Mouse (Mus musculus): ENCODE data around the gene Unc13d. TPM values are rescaled to one million over a fixed set of nuclear protein-coding genes. Genes with fewer than 3 reads are reported as not detected.
"Not testable (repeated sequence)": the region's sequence is repeated elsewhere in the genome, so short reads cannot be mapped to it uniquely, and the experiment has no call there.

The Unc13d gene
- polyA plus RNA-seq, 1 experiment from 2014 or later: 0.92 TPM

DNA sequence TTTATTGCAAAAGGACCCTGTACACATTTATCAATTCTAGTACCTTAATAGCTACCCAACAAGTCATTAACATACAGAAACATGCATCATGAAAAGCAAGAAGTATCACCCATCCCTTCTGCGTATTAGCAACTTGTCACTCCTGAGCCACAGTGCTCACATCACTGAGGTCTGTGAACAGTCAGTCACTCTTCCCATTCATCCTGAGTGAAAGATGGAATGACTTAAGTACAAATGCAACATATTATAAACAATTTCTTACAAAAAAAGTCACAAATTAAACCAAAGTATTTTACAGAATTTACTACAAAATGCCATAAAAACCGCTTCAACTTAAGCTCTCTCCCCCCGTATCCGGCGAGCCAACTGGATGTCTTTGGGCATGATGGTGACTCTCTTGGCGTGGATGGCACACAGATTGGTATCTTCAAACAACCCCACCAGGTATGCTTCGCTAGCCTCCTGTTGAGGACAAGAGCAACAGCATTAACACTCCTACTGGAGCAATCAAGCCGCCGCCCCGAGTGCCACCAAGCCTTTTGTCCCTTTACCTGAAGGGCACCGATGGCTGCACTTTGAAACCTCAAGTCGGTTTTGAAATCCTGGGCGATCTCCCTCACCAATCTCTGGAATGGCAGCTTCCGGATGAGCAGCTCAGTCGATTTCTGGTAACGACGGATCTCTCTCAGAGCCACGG, 54.5 kb downstream of the Unc13d start:
- not testable (repeated sequence) for H3K9me3 ChIP-seq; ATAC-seq (ENCODE audit: low FRiP score, low read depth); H3K27me3 ChIP-seq
- Histone ChIP-seq H3K9ac (replicated peaks) (peak overlapping the region; percentile 100), H3K36me3 (0 out of 2 replicates have a peak, but pooled peaks cover 10% of the 10 kb centered on the region), H3K4me3 (peak overlapping the region; percentile 83), H3K27ac (replicated peaks) (peak overlapping the region; percentile 99), H3K4me1 (peaks cover 12% of the 10 kb centered on the region), H3K4me2 (replicated peaks) (peak overlapping the region; percentile 59)
- WGBS: 7% methylated on average over 18 of the region's 18 CpGs

DNA sequence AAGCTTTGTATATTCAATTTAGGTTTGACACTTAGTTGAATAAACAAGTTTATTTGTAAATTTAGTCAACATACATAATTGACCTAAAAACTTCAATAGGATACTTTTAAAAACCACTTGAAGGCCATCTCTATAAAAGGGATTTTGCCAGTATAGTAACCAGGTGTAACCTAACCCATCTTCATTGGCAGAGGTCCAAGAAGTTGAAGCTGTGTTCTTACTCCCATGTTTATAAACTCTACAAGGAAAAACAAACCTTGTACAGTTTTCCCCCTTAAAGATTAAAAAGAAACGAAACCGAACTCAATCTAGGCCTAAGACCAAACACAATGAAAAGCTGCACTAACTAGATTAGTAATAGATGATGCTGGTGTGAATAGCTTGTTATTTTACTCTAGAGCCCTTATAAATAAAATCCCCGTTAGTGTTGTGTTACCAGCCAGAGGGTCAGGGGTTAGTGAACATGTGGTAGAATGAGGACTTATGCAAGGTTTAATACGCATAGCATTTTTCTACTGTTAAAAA, 55.4 kb downstream of the Unc13d start:
- Histone ChIP-seq H3K36me3 (0 out of 2 replicates have a peak, but pooled peaks cover 10% of the 10 kb centered on the region), H3K9ac (replicated peaks) (peak overlapping the region; percentile 35; the same call in 1 of the 2 replicates), H3K4me2 (replicated peaks) (peak overlapping the region; percentile 59), H3K27me3 (no peaks in the 10 kb centered on the region), H3K4me3 (peak overlapping the region; percentile 83), H3K27ac (replicated peaks) (no peak overlapping the region), H3K4me1 (peaks cover 12% of the 10 kb centered on the region), H3K9me3 (no peaks in the 10 kb centered on the region)
- ATAC-seq (ENCODE audit: low FRiP score, low read depth): no peak
- WGBS: 78% methylated on average over 4 of the region's 4 CpGs

DNA sequence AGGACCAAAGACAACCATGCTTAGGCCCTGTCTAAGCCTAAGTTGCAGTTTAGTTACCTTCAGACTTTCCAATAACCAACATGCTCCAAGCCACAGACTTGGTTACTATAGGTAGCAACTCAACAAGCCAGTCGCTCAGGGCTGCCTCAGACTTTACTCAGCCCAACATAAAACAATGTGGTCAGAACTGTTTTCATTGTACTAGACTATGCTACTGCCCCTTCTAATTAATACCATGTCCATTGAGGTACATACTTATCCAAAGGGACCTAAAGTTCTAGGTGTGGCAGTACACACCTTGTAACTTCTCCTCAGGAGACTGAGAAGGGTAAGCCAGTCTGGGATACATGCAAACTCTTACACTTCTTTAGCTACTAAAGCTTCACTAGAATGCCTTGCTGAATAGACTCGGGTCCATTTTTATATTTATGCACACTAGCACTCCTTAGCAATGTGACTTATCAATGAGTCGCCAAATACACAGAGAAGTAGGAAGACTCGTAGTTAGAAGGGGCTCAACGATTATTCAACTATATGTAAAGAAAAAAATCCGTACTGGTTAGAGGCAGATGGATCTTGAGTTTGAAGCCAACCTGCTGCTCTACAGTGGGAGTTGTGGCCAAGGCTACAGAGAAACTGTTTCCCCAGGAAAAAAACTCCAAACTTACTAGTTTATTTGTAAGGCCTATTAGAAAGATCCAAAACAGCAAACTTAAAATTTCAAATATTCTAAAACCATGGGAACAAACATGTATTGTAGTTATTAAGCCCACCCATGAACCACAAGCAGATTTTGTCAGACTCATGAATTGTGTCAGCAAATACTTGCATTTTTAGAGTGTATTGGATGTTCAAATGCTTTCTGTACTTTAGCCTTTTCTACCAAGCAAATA, 56.2 kb downstream of the Unc13d start:
- WGBS: 84% methylated on average over 6 of the region's 6 CpGs
- Histone ChIP-seq H3K4me1 (peaks cover 12% of the 10 kb centered on the region), H3K4me2 (replicated peaks) (peak overlapping the region; percentile 59), H3K9me3 (no peaks in the 10 kb centered on the region), H3K36me3 (0 out of 2 replicates have a peak, but pooled peaks cover 10% of the 10 kb centered on the region), H3K4me3 (0 out of 2 replicates have a peak overlapping the region, but pooled peaks have one; percentile 3), H3K27me3 (no peaks in the 10 kb centered on the region), H3K27ac (replicated peaks) (no peak overlapping the region), H3K9ac (replicated peaks) (no peak overlapping the region)
- ATAC-seq (ENCODE audit: low FRiP score, low read depth): no peak

DNA sequence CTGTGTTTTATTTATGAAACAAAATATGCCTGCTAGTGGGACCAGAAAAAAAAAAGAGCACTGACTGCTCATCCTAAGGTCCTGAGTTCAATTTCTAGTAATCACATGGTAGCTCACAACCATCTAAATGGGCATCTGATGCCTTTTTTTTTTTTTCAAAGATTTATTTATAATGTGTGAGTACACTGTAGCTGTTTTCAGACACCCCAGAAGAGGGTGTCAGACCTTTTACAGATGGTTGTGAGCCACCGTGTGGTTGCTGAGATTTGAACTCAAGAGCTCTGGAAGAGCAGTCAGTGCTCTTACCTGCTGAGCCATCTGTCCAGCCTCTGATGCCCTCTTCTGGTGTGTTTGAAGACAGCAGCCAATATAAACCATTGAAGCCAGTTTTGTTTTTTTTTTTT, 57.2 kb downstream of the Unc13d start:
- 51% methylated on average over 1 of the region's 1 CpGs for WGBS

DNA sequence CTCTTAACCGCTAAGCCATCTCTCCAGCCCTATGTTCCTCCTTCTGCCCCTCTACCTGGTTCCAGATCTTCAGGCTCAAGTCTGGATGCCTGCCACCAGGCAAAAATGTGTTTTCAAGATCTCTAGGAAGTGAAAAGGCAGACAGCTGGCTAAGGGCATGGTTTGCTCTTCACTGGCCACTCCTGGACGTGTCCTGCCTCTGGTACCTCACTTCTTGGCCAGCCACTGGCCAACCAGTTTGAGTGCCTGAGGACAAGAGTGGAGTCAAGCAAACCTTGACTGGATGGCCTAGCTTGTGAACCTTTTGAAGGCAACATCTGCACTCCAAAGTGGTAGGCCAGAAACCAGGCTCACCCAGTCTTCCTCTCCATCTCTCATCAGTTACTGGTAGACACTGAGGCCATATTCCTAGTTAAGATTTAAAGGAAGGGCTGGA, 57.8 kb downstream of the Unc13d start:
- H3K4me1 ChIP-seq: peaks cover 12% of the 10 kb centered on the region
- H3K36me3 ChIP-seq: 0 out of 2 replicates have a peak, but pooled peaks cover 10% of the 10 kb centered on the region
- no peak overlapping the region for H3K27ac ChIP-seq (replicated peaks)
- no peak overlapping the region for H3K4me3 ChIP-seq
- 82% methylated on average over 2 of the region's 2 CpGs for WGBS
- ATAC-seq (ENCODE audit: low FRiP score, low read depth): no peak
- H3K4me2 ChIP-seq (replicated peaks): no peak overlapping the region
- no peaks in the 10 kb centered on the region for H3K27me3 ChIP-seq
- no peak overlapping the region for H3K9ac ChIP-seq (replicated peaks)
- H3K9me3 ChIP-seq: no peaks in the 10 kb centered on the region

More for the DNA sequence above, 57.2 kb downstream of the Unc13d start:
- H3K4me3 ChIP-seq: no peak overlapping the region
- H3K4me1 ChIP-seq: peaks cover 12% of the 10 kb centered on the region
- H3K27me3 ChIP-seq: no peaks in the 10 kb centered on the region
- no peak overlapping the region for H3K4me2 ChIP-seq (replicated peaks)
- H3K36me3 ChIP-seq: 0 out of 2 replicates have a peak, but pooled peaks cover 10% of the 10 kb centered on the region
- no peak for ATAC-seq (ENCODE audit: low FRiP score, low read depth)
- H3K9me3 ChIP-seq: no peaks in the 10 kb centered on the region
- no peak overlapping the region for H3K27ac ChIP-seq (replicated peaks)
- no peak overlapping the region for H3K9ac ChIP-seq (replicated peaks)

DNA sequence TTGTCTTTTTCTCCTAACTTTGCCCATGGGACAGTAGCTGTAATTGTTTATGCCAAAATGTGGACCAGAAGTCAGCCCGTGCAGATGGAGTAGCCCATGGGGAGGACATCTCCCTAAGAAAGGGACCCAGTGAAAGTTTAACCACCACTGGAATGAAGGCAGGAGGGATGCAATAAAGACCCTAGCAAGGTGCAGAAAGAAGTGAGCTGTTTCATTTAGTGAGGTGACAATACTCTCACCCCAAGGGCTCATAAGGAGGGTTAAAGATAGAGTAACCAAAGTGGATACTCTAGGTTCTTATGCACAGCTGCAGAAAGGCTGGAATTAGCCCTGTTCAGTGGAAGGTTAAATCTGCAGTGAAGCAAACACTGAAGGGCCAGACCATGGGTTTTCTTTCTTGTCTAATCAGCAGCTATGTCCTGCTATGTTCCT, 58.4 kb downstream of the Unc13d start:
- Histone ChIP-seq H3K36me3 (0 out of 2 replicates have a peak, but pooled peaks cover 10% of the 10 kb centered on the region), H3K4me1 (peaks cover 16% of the 10 kb centered on the region), H3K4me3 (no peak overlapping the region), H3K9me3 (no peaks in the 10 kb centered on the region), H3K27me3 (no peaks in the 10 kb centered on the region), H3K9ac (replicated peaks) (no peak overlapping the region), H3K4me2 (replicated peaks) (no peak overlapping the region), H3K27ac (replicated peaks) (no peak overlapping the region)
- WGBS: 68% methylated on average over 1 of the region's 1 CpGs
- ATAC-seq (ENCODE audit: low FRiP score, low read depth): no peak

DNA sequence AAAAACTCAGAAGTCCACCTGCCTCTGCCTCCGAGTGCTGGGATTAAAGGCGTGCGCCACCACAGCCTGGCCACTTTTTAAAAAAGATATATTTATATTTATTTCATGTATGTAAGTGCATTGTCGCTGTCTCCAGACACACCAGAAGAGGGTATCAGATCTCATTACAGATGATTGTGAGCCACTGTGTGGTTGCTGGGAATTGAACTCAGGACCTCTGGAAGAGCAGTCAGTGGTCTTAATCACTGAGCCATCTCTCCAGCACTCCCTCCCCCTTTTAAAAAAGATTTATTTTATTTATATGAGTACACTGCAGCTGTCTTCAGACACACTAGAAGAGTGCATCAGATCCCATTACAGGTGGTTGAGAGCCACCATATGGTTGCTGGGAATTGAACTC, 58.9 kb downstream of the Unc13d start:
- H3K9me3 ChIP-seq; H3K27ac ChIP-seq (replicated peaks); H3K4me2 ChIP-seq (replicated peaks); ATAC-seq (ENCODE audit: low FRiP score, low read depth); H3K4me3 ChIP-seq; H3K9ac ChIP-seq (replicated peaks); H3K27me3 ChIP-seq: not testable (repeated sequence)
- WGBS: 94% methylated on average over 4 of the region's 4 CpGs
- Histone ChIP-seq H3K4me1 (peaks cover 16% of the 10 kb centered on the region), H3K36me3 (0 out of 2 replicates have a peak, but pooled peaks cover 10% of the 10 kb centered on the region)

DNA sequence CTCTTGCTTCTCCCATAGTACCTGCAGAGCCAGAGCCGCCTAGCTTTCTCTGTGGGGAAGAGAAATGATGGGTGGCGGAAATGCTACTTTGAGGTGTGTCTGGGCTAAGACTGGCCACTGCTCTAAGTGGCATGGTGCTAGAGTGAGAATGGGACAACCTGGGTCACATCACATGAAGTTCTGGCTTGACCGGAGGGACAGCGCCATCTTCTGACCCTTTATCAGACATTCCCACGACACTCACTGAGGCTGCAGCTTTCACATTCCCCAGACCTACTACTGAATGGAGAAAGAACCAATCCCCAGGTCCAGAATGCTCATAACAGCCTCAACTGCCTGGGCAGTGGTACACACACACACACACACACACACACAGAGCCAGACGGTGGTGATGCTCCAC, 59.7 kb downstream of the Unc13d start:
- ATAC-seq (ENCODE audit: low FRiP score, low read depth): no peak

DNA sequence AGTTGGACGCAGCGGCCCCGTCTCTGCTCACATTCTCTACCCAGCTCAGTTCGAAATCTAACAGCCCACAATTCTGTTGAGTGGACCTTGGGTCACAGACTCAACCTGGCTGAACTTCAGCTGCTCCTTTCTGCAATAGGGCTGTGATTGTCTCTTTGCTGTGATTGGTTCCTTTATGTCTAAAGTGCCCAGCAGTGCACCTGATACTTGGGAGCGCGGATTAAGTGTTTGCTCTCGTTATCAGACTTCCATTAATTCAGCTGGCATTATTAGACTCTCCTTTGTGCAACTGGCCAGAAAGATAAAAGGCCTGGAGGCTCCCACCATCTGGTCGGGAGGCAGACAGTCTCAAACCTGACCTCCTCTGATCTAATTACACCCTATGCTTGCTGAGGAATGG, 62.9 kb downstream of the Unc13d start:
- Histone ChIP-seq H3K27me3 (0 out of 2 replicates have a peak, but pooled peaks cover 7% of the 10 kb centered on the region), H3K4me2 (replicated peaks) (no peak overlapping the region), H3K36me3 (no peaks in the 10 kb centered on the region), H3K4me3 (no peak overlapping the region), H3K4me1 (peaks cover 23% of the 10 kb centered on the region), H3K27ac (replicated peaks) (no peak overlapping the region), H3K9me3 (no peaks in the 10 kb centered on the region), H3K9ac (replicated peaks) (no peak overlapping the region)
- WGBS: 59% methylated on average over 8 of the region's 8 CpGs
- ATAC-seq (ENCODE audit: low FRiP score, low read depth): no peak

More for the DNA sequence above, 59.7 kb downstream of the Unc13d start:
- 32% methylated on average over 6 of the region's 6 CpGs for WGBS
- no peak overlapping the region for H3K4me3 ChIP-seq
- no peak overlapping the region for H3K27ac ChIP-seq (replicated peaks)
- 0 out of 2 replicates have a peak, but pooled peaks cover 10% of the 10 kb centered on the region for H3K36me3 ChIP-seq
- peaks cover 18% of the 10 kb centered on the region for H3K4me1 ChIP-seq
- no peaks in the 10 kb centered on the region for H3K9me3 ChIP-seq
- no peak overlapping the region for H3K4me2 ChIP-seq (replicated peaks)
- 0 out of 2 replicates have a peak, but pooled peaks cover 5% of the 10 kb centered on the region for H3K27me3 ChIP-seq
- no peak overlapping the region for H3K9ac ChIP-seq (replicated peaks)

DNA sequence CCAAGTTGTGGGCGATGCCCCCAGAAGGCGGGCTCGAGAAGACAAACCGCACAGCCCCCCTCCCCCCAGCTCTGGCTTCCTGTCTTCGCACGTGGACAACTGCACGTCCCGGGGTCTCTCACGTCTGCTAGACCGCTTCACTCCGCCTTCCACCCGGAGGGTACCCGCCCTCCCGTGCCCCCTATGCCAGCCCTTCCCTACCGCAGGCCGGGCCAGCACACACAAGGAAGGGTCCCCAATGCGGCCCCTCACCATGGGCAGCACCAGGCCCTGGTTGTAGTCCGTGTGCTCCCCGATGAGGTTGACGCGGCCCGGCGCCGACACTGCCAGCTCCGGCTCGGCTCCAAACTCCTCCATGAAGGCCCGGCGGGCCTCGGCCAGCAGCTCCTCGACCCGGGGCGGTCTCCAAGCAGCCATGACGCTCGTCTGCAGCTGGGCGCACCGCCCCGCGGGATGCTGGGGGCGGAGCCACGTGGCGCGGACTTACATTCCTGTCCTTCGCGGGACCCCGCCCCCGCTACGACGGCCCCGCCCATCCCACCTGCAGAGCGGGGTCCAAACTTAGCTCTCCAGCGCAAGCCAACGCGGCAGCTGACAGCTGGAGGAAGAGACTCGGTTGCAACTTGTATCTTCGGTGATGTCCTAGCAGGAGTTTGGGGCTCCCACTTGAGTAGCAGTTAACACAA, 65.4 kb downstream of the Unc13d start, which contains the start of gene Galk1:
Galk1 (minus strand) TSS at position 458 of the 686 bp plus-strand sequence.
- Histone ChIP-seq H3K36me3 (no peaks in the 10 kb centered on the region), H3K27ac (replicated peaks) (peak within 1 kb of the TSS; percentile 54), H3K4me1 (peaks cover 23% of the 10 kb centered on the region), H3K9me3 (no peaks in the 10 kb centered on the region), H3K9ac (replicated peaks) (peak within 1 kb of the TSS; percentile 68), H3K4me2 (replicated peaks) (peak within 1 kb of the TSS; percentile 73), H3K4me3 (peak within 1 kb of the TSS; percentile 51), H3K27me3 (0 out of 2 replicates have a peak, but pooled peaks cover 7% of the 10 kb centered on the region)
- WGBS: under 1% methylated on average over 54 of the region's 55 CpGs
- peak; percentile 80 for ATAC-seq (ENCODE audit: low FRiP score, low read depth)
